Mouse (Mus musculus) gastrocnemius, postnatal 25 days (tissue): ENCODE data around the gene Nckap5. TPM values are rescaled to one million over a fixed set of nuclear protein-coding genes. Genes with fewer than 3 reads are reported as not detected.

Source experiments
- DNase-seq: peaks from one replicate; pipeline ENCODE4 v3.0.0; 2022
- total RNA-seq, 2 experiments: library from RNA; stranded (reverse); gene quantifications; 1 replicate in 1 of 2; 2 replicates in 1 of 2; pipeline ENCODE4 v1.2.3; 2021

Gene Nckap5
- total RNA-seq, 2 experiments from 2014 or later: 0.56 to 1.3 TPM

DNA sequence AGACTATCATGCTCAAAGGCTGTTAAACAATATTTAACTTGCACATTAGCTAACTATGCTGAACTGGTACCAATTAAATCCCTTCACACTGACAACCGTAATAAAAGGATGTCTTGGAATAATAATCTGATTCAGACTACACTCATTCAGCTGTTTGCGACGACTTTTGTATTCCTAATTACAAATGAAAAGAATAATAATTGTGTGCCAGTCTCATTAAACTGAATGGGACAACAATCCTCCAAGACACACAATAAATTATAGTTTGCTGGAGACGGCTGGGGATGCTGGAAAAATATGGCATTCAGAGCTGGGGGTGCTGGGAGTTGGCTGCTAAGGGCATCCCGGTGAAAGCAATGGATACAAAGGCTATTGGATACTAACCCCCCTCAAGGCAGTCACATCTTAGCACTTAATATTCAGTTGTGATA lies 818.9 kb downstream of the Nckap5 start:
- DNase-seq: no peak

DNA sequence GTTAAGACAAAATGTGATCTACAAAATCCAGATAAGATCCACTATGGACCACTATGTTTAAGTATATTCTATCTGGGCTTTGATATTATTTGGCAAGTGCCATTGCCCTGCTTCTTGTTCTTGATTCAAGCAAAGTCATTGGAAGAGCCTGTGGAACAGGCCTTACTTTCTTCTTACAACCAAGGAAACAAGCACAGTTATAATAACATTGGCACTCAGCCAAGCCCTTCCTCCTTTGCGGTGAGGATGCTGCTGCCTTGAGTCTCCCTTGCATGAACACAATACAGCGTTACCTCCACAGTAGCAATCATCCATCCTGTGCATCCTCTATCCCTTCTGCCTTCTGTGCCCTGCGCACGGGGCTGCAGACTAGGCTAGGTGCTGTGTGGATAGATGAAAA lies 823.0 kb downstream of the Nckap5 start:
- DNase-seq: no peak

DNA sequence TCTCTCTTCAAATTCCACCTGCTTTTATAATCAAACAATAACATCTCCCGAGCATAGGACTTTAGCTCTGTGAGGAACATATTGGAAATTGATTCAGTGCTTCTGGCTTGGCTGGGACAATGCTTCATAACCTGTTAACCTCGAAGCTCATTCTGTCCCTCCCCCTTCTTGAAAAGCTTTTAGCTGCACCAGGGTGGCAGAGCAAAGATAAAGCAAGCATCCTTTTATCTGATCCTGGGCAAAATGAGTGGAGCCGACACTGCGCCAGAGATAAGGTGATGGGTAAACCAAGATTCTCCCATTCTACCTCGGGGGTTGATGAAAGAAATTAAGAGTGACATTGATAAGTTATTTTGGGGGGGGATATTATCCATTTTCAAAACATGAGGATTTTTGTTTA lies 824.9 kb downstream of the Nckap5 start:
- DNase-seq: no peak

DNA sequence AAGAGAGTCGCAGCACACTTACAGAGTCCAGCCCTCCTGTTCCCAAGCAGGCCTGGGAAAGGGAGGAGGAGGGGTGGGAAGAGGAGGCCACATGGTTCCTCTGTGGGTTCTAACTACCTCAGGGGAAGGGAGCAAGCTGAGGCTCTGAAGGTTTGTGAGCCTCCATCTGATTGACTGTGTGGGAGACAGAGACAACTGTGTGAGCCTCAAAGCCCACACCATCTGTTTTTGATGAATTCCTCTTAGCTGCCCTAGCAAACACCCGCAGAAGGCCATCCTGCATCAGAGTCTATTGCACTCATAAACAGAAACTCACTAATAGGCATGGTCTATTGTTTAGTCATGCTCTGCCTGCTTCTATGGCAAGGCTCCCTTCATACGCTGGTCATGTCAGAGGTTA lies 834.1 kb downstream of the Nckap5 start:
- no peak for DNase-seq

DNA sequence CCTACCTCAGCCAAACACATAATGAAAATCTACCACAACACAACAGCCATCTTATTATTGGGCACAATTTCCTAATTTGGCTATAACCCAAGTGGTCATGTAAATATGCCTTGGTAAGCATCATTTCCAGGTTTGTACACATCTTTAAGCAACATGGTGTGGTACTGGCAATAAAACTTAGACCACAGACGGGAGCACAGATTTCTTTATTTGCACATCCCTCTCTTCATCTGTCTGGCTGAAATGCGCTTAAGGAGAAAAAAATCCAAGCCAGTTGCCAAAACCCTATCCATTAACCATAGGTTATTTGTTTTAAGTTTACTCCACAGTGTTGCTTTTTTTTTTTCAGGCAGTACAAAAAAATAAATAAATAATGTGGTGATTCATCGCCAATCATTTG lies 842.8 kb downstream of the Nckap5 start:
- DNase-seq: no peak

DNA sequence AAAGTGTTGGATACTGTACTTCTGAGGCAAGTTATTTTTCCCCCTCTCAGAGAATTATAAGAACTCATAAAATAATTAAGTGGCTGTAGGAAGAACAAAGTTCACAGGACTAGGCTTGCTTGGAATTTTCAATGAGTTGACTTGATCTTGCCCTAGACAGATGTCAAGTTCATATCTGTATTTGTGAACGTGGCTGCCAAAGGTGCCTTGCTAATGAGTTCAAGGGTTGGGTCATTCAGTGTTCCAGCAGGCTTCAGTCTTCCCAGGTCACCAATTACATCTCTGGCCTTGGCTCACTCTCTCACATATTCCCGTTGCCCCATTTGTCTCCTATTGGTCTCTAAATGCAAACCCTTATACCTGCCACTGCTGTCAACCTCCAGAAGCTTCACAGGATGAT lies 846.0 kb downstream of the Nckap5 start:
- no peak for DNase-seq

DNA sequence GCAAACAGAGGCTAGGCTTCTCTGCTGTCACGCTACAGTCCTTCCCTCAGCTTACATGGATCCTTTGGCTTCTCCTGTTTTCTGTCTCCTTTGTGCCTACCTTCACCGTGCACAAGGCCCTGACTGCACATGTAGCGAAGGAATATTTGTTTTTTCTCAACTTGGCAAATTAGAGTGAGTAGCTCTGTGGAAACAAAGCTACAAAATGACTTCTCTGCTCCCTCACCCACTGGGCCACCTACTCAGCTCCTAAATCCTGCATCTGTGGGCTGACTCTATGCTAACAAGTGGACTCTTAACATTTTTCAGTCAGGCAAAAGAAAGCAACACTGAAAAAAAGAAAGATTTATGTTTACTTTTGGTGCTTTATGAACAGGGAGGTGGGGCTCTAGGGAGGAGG lies 856.0 kb downstream of the Nckap5 start:
- DNase-seq: no peak

DNA sequence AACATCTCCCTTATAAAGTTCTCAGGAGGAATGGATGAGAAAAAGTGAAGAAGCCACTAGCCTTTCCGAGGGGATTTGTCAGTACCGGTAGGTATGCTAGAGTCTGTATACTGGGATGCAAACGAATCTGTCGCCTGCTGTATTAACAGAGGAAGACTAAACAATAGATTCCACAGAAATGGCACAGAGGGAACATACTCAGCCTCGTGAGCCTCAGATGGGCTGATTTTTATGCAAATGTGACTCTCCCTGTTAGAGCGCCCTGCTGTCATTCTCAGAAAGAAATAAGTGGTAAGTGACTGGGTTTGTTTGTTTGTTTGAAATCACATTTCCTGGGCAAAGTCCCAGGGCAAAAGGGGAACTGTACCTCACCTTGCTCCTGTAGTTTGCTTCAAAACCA lies 858.7 kb downstream of the Nckap5 start:
- no peak for DNase-seq

DNA sequence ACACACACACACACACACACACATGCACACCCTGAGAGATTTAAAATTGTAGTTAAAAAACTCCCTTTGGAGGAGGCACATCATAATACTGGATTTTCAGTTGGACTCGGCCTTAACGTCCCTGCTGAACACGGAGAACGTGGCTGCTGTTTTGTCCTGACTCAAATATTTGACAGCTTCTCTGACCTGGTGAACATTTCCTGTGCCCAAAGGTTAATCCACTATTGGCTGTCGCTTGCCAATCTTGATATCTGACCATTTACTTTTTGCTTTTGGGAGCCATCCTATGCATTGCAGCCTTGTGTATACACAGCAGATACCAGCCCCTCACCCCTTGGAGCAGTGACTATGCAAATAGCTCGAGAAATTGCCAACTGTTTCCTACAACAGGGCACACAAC lies 862.9 kb downstream of the Nckap5 start:
- no peak for DNase-seq

DNA sequence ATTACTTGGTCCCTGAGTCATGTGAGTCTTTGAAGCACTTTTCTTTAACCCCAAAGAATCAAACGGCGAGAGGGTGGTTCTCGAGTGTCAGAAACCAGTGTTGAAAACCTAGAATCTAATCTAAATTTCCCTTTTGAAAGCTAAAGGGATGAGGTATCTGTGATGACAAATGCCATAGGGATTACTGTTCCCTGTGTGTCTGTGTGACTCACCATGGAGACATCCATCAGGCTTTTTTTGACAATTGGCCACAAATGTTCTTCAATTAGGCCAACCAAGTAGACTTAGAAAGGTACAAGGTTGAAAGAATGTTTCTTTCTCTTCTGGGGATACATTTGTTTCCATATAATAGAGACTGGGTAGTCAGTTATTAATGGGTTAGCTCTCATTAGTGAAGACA lies 879.6 kb downstream of the Nckap5 start:
- no peak for DNase-seq

DNA sequence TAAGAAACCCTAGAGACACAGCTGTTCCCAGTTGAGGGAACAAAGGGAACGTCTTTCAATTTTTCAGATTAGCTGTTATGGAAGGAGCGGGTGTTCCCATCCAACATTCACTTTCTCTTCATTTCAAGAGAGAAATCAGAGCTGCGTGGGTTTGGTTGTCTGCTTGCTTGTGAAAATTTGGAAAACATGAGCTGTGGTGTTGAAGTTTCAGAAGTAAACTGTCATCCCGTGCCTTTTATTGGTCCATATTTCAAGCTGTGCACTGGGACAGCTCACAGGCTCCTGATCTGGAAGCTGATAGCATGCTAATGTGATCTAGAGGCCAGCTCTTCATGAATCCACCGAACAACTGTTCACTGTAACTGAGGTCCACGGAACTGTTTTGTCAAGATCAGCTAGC lies 881.5 kb downstream of the Nckap5 start:
- DNase-seq: no peak

DNA sequence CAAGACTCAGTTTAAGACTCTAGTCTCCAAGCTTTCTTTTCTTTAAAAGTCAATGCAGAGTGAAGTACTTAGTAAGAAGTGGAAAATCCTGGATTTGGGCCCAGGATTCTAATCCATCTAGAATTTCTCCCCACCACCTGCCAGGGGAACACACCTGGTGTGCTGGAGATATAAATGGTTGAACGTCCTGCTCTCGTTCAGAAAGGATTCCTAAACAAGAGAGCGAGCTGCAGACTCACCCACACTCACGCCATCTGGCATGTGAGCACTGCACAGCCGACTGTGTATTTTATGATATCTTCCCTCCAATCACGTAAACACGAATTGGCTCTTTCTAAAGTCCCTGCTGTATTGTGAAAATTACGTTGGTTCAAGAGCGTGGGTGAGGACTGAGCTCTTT lies 885.5 kb downstream of the Nckap5 start:
- no peak for DNase-seq

DNA sequence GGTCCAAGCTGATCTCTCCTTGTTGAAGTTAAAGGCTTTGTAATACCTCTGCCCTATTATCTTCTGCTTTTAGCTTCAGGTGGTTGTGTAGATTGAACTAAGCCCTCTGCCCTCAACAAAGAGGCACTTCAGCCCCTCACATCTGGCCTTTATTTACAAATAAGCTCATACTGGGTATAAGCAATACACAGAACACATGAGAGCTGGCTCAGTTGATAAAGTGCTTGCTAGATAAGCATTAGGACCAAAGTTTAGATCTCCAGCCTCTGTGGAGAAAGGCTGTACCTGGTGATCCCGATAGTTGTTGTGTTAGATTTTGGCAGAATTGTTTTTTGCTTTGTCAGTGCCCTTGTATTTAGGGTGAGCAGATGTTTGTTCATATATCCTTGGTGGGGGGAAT lies 887.3 kb downstream of the Nckap5 start:
- DNase-seq: no peak

DNA sequence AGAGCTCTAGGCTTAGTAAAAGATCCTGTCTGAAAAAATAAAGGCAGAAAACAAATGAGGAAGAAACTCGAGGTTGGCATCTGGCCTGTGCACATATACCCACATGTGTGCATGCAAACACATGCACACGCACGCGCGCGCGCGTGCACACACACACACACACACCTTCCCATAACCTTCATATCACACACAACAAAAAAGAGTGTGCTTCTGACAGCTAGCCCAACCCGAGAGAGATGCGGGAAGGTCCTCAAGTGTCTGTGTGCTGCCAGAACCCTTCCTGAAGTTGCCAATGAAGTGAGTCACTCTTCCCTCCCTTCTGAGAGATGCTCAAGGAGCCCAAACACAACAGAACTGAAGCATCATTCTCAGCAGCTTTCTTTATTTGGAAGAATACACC lies 905.1 kb downstream of the Nckap5 start:
- no peak for DNase-seq

DNA sequence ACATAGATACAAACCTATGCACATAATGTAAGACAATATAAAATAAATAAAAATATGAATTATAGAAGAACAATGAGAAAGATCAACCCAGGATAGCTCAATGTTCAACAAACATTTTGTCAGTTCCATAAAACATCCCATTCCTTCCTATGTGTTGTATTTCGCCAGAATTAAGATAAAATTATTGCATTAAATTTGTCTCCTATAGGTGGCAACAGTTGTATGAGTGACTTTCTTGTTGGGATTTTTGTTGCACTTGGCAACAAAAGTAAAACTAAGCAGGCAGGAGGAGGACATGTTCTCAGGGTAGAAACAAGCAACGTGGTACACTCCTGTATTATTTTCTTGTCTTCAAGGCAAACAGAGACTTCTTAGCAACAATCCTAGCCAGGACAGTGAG lies 907.5 kb downstream of the Nckap5 start:
- no peak for DNase-seq

DNA sequence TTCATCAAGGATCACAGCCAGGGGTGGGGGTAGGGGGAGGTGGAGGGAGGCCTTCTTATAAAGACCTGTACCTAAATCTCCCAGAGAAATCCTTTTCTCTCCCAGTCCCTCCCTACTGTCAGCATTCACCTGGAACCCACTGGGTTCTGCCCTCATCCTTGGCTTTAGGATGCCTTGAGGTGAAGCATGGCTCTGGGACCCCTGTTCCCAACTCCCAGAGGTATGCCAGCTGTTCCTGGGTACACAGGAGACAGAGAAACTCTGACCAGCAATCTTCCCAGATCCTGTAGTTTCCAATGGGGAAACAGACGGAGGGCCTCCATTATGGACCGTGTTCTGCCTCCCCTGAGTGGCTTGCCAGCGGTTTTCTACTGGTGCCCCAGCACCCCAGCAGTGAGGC lies 909.9 kb downstream of the Nckap5 start:
- no peak for DNase-seq

DNA sequence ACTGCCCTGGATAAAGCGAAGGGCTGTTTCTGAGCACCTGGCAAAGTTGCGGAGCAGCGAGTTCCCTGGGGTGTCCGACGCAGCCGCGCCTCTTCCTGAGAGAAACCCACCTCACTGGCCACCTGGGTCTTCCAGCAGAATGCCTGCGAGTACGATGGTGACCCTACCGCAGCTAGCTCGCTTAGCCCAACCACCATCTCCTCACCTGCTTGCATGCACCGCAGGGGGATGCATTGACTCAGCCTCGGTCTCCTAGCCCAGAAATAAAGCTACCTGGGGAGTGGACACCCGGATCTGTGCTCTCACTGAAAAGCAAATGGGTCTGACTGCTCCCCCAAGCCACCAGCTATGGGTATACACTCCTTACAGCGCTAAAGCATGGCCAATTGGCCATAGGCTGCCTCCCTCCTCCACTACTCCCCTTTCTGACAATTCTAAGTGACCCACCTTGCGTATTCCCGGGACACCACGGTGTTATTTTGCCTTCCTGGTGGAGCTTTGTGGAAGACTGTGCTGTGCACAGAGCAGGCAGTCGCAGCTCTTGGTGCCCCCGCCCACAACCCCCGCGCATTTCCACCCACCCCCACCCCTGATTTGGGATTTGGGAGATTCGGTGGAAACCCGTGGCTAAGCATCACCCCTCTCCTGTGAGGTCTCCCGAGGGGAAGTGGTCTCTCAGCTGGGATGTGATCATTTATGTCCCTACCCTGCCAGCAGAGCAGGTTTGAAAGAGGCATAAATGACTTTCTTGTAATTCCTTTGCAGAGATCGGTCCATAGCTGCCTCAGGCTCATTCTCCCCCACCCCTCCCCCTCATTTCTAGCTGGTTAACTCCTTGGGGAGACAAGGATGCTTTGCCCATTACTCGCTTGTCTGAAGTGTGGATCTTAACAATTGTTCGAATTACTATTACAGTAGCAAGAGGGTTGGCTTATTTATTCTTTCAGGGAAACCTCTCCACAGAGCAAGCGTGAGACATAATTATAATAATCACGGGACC lies 917.7 kb downstream of the Nckap5 start, which contains the start of gene Lypd1:
TSS of gene Lypd1 (minus strand) at position 501 of the 1,000 bp plus-strand sequence.
- no peak for DNase-seq

DNA sequence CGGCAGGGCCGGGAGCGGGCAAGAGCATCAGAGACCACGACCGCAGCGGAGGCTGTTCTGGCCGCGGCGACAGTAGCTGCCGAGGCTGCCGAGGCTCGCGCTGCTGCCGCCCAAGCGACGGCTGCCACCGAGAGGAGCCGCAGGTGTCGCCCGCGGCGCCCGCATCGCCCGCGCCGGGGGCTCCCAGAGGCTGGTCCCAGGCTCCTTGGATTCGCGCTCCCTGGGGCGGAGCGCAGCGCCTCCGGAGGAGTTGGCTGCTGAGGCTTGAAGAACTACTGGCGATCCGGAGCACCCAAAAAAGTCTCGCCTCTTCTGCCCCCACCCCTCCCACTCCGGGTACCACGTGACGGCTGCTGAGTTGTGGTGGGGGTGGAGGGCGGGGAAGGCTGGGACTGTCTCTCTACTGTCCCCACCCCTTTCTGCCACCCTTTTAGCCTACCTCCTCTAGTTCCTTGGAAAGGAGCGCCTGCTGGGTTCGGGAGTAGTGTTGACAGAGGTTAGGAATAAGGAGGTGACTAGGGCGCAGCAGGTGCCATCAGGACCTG lies 918.6 kb downstream of the Nckap5 start:
- peak; percentile 24 for DNase-seq

DNA sequence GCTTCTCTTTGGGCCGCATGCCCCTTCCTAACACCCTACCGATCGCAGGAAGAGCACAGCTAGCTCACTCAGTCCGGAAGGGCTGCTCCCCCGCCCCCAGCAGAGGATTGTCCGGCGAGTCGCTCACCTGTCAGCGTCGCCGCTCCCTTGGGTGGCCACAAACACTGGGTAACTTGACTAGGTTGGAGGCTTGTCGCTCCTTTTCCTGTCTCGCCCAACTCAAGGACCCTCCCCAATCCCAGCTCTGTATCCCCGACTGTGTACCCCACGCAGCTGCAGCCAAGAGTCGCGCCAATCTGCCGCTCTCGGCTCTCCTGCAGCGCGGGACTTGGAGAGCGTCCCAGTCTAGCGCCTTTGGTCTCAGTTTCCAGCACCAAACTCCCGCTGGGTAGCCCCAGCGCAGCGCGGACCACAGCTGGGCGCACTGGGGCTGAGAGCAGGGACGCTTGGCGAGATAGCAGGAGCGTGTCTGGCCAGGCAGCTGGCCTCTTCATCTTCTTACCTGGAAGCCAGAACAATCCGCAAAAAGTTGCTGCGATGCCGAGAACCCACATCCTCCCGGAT lies 919.2 kb downstream of the Nckap5 start:
- no peak for DNase-seq

DNA sequence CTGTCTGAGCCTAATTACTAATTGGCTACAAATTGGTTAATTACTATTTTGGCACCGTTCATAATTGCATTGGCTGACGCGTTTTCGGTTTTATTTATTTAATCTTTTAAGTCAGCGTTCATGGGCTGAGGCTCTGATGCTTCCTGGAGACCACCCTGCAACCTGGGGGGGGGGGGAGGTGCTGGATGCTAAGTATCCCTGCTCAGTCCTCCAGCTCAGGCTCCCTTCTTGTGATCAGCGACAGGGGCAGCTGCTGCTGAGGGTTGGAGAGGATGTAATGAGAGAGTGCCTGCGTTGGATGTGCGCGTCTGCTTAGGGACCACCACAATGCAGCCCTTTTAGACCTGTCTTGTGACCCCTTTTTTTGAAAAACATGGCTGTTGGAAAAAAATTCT lies 919.7 kb downstream of the Nckap5 start:
- DNase-seq: no peak

DNA sequence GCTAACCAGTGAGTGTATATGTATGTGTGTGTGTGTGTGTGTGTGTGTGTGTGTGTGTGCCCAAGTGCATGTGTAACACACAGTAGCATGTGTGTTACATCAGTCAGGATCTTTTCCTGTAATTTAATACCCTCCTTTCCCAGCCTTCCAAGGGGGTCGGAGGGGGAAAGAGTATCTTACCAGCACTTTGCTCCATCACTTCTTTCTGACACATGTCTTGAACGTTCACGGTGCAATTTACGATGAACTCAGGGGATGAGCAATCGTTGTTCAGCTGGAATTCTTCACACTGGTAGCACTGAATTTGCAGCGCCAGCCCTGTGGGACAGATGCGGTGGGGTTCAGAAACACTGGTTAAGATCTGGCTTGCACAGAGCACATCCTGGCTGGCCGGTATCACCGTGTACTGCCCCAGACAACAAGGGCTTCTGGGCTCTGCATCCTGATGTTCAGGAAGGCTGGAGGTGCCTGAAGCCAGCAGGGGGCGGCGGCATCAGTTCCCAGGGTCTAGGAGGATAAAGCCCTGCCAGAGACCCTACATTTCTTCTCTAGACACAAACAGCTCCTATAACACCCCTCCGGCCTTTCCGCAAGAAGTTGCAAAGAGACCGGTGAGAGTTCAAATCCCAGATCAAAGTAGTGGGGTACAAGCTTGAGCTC lies 920.3 kb downstream of the Nckap5 start:
- DNase-seq: no peak

DNA sequence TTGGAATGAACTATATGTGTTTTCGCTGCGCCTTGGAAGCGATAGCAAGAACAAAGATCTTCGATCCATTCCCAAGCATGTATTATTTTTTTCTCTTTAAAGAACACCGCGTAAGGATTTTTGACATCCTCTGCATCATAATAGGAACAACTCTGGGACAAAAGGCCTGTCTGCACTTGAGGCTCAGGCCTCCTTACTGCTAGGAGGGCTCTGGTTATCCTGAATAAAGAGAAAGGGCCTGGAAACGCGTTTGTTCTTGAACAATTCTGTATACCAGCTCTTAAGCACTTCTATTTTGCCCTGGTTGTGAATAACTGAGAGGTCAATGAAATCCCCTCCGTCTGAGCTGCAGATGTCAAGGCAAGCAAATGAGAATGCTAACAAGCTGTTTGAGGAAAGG lies 937.4 kb downstream of the Nckap5 start:
- no peak for DNase-seq

DNA sequence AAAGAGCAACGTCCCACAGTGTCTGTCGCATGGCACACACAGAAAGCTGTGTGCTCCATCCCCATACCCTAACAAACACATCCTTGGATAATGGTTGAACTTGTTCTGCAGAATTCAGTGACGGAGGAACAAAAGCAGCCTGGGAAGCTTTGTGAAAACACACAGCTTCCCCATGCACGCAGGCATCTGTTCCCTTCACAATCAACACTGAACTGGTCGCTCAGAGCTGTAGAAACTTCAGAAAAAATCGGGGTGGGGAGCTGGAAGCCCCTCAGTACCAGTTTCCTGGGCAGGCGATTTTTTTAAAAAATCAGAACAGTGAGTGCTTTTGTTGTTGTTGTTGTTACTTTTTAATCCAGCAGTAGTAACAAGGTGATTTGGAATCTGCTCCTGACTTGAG lies 960.5 kb downstream of the Nckap5 start:
- no peak for DNase-seq
